Mouse (Mus musculus) liver, embryonic 16.5 days (tissue): ENCODE results near the gene Tmco4. TPM values are rescaled to one million over a fixed set of nuclear protein-coding genes. Genes with fewer than 3 reads are reported as not detected.

Source experiments
- ATAC-seq: fragments of 200-750 bp; cut with Nextera tagmentation; 2 replicates; pipeline ENCODE4 v1.8.0; 2017; ENCODE audit warnings: low read depth, mild to moderate bottlenecking, moderate number of reproducible peaks, moderate library complexity
- H3K27ac ChIP-seq: fragments of 300-500 bp; sonication (generic); 2 replicates; pipeline ENCODE4 v1.5.1; 2014; ENCODE audit warnings: mild to moderate bottlenecking, low read length
- H3K27me3 ChIP-seq: fragments of 300-500 bp; sonication (generic); 2 replicates; pipeline ENCODE4 v1.6.1; 2014; ENCODE audit warnings: low read depth, low read length, mixed read lengths; ENCODE audit not compliant: control insufficient read depth, insufficient read depth
- H3K36me3 ChIP-seq: fragments of 300-500 bp; sonication (generic); 2 replicates; pipeline ENCODE4 v1.6.1; 2014; ENCODE audit warnings: mild to moderate bottlenecking; ENCODE audit not compliant: control insufficient read depth, insufficient read depth
- H3K4me1 ChIP-seq: fragments of 300-500 bp; sonication (generic); 2 replicates; pipeline ENCODE4 v1.6.1; 2014; ENCODE audit warnings: low read depth, low read length, mixed read lengths; ENCODE audit not compliant: control insufficient read depth
- H3K4me2 ChIP-seq: fragments of 300-500 bp; sonication (generic); 2 replicates; pipeline ENCODE4 v1.6.1; 2014; ENCODE audit warnings: low read depth, low read length, mixed read lengths
- H3K4me3 ChIP-seq: fragments of 300-500 bp; sonication (generic); 2 replicates; pipeline ENCODE4 v1.5.1; 2014; ENCODE audit warnings: low read depth, mild to moderate bottlenecking, low read length
- H3K9ac ChIP-seq: fragments of 300-500 bp; sonication (generic); 2 replicates; pipeline ENCODE4 v1.6.1; 2014; ENCODE audit warnings: low read depth, low read length
- H3K9me3 ChIP-seq: fragments of 300-500 bp; sonication (generic); replicated peaks from 2 replicates; pipeline ENCODE4 v1.6.1; 2016; ENCODE audit warnings: low read length; ENCODE audit not compliant: control insufficient read depth
- WGBS: fragments of 180-500 bp; shearing (Covaris S2); extraction: QIAGEN DNeasy Blood & Tissue Kit; methylation state at CpG from one replicate; pipeline ENCODE4 v1.1.7; 2014; ENCODE audit not compliant: insufficient replicate concordance; 5-methylcytosine and 5-hydroxymethylcytosine counted together
- polyA plus RNA-seq: library from polyadenylated mRNA; unstranded; fragments of >200 nt; fragmentation: Nextera tagmentation; extraction: Ambion mirVana; gene quantifications from 2 replicates; pipeline ENCODE4 v1.2.1, GENCODE M21; 2015

Tmco4 gene
- polyA plus RNA-seq, 1 experiment from 2014 or later, result 4.0 TPM

DNA sequence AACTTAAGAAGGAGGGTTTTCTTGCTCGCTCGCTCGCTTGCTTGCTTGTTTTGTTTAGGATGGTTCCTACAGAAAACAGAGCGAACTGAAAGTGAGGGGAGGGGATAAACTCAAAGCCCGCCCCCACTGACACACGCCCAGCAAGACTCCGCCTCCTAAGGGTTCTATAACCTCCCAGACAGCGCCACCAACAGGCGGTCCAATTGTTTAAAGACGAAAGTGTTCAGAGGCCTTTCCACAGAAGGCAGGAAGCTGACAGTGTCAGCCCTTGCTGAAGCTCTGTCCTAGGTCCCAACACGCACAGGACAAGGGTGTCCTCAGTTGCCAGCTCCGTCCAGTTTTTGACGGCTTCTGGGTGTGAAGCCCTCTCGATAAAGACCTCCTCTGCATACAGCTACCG is 29.0 kb upstream of the Tmco4 start:
- Histone ChIP-seq H3K36me3 (no peaks in the 10 kb centered on the region), H3K27me3 (no peaks in the 10 kb centered on the region), H3K9ac (no peak overlapping the region), H3K4me2 (peak overlapping the region; percentile 38), H3K27ac (no peak overlapping the region), H3K9me3 (no peaks in the 10 kb centered on the region), H3K4me3 (peak overlapping the region; percentile 52), H3K4me1 (no peaks in the 10 kb centered on the region; the same call in 1 of the 2 replicates)
- WGBS, result 10% methylated on average over 15 of the region's 15 CpGs
- peak; percentile 67 for ATAC-seq

- 64% methylated on average over 2 of the region's 2 CpGs for WGBS
These were observed 24.4 kb upstream of the Tmco4 start for GRCm38 (mm10) chr4:138948257-138948656.

GRCm38 (mm10) chr4:138958612-138959011 is 14.1 kb upstream of the Tmco4 start:
- Histone ChIP-seq H3K4me1 (no peaks in the 10 kb centered on the region), H3K4me2 (no peak overlapping the region), H3K4me3 (no peak overlapping the region), H3K9me3 (no peaks in the 10 kb centered on the region), H3K27me3 (no peaks in the 10 kb centered on the region; the same call in 1 of the 2 replicates), H3K36me3 (no peaks in the 10 kb centered on the region), H3K27ac (no peak overlapping the region), H3K9ac (no peak overlapping the region)
- no peak for ATAC-seq
- WGBS, result 71% methylated on average over 9 of the region's 9 CpGs

More at GRCm38 (mm10) chr4:138948257-138948656, 24.4 kb upstream of the Tmco4 start:
- no peak for ATAC-seq
- H3K36me3 ChIP-seq, result no peaks in the 10 kb centered on the region
- no peaks in the 10 kb centered on the region for H3K9me3 ChIP-seq
- no peak overlapping the region for H3K9ac ChIP-seq
- no peak overlapping the region for H3K4me3 ChIP-seq
- H3K27ac ChIP-seq, result no peak overlapping the region
- H3K27me3 ChIP-seq, result no peaks in the 10 kb centered on the region
- no peak overlapping the region for H3K4me2 ChIP-seq
- no peaks in the 10 kb centered on the region; the same call in 1 of the 2 replicates for H3K4me1 ChIP-seq

GRCm38 (mm10) chr4:138959120-138959519 is 13.6 kb upstream of the Tmco4 start:
- 71% methylated on average over 15 of the region's 15 CpGs for WGBS
- Histone ChIP-seq H3K27ac (no peak overlapping the region), H3K27me3 (no peaks in the 10 kb centered on the region; the same call in 1 of the 2 replicates)

GRCm38 (mm10) chr4:138959926-138960325 is 12.8 kb upstream of the Tmco4 start:
- ATAC-seq, result no peak
- Histone ChIP-seq H3K4me3 (no peak overlapping the region), H3K36me3 (no peaks in the 10 kb centered on the region), H3K4me2 (no peak overlapping the region), H3K9ac (no peak overlapping the region), H3K27ac (no peak overlapping the region), H3K4me1 (no peaks in the 10 kb centered on the region), H3K27me3 (no peaks in the 10 kb centered on the region; the same call in 1 of the 2 replicates), H3K9me3 (no peaks in the 10 kb centered on the region)
- WGBS, result 59% methylated on average over 7 of the region's 7 CpGs

More at GRCm38 (mm10) chr4:138959120-138959519, 13.6 kb upstream of the Tmco4 start:
- H3K4me1 ChIP-seq, result no peaks in the 10 kb centered on the region
- H3K36me3 ChIP-seq, result no peaks in the 10 kb centered on the region
- no peak overlapping the region for H3K9ac ChIP-seq
- ATAC-seq, result no peak
- no peaks in the 10 kb centered on the region for H3K9me3 ChIP-seq
- H3K4me2 ChIP-seq, result no peak overlapping the region
- no peak overlapping the region for H3K4me3 ChIP-seq

- WGBS, result 55% methylated on average over 5 of the region's 5 CpGs
- H3K9ac ChIP-seq, result no peak overlapping the region
- H3K27me3 ChIP-seq, result no peaks in the 10 kb centered on the region; the same call in 1 of the 2 replicates
- no peaks in the 10 kb centered on the region for H3K36me3 ChIP-seq
- H3K9me3 ChIP-seq, result no peaks in the 10 kb centered on the region
- H3K4me1 ChIP-seq, result peaks cover under 1% of the 10 kb centered on the region; the same call in 1 of the 2 replicates
- H3K4me2 ChIP-seq, result no peak overlapping the region
- ATAC-seq, result no peak
- no peak overlapping the region for H3K4me3 ChIP-seq
- no peak overlapping the region for H3K27ac ChIP-seq
These were observed 10.0 kb upstream of the Tmco4 start for GRCm38 (mm10) chr4:138962719-138963118.

- H3K9ac ChIP-seq, result no peak overlapping the region
- ATAC-seq, result no peak
- WGBS, result 61% methylated on average over 5 of the region's 5 CpGs
- peaks cover 13% of the 10 kb centered on the region for H3K4me1 ChIP-seq
- no peaks in the 10 kb centered on the region for H3K36me3 ChIP-seq
- H3K27ac ChIP-seq, result no peak overlapping the region
- no peak overlapping the region for H3K4me3 ChIP-seq
- no peaks in the 10 kb centered on the region for H3K27me3 ChIP-seq
- no peak overlapping the region for H3K4me2 ChIP-seq
- no peaks in the 10 kb centered on the region for H3K9me3 ChIP-seq
These were observed 6.8 kb upstream of the Tmco4 start for GRCm38 (mm10) chr4:138965871-138966270.

GRCm38 (mm10) chr4:138966866-138967265 is 5.8 kb upstream of the Tmco4 start, which contains the start of gene Rnf186:
Rnf186 (plus strand) TSS chr4:138967112.
- Histone ChIP-seq H3K4me3 (no peak within 1 kb of the TSS), H3K9ac (no peak within 1 kb of the TSS), H3K4me2 (0 out of 2 replicates have a peak within 1 kb of the TSS, but pooled peaks have one; percentile 16), H3K36me3 (no peaks in the 10 kb centered on the region), H3K27me3 (no peaks in the 10 kb centered on the region), H3K27ac (no peak within 1 kb of the TSS), H3K9me3 (no peaks in the 10 kb centered on the region), H3K4me1 (peaks cover 15% of the 10 kb centered on the region)
- peak; percentile 58 for ATAC-seq
- 76% methylated on average over 13 of the region's 13 CpGs for WGBS

GRCm38 (mm10) chr4:138967485-138967884 is 5.2 kb upstream of the Tmco4 start:
- Histone ChIP-seq H3K27ac (no peak overlapping the region), H3K4me2 (no peak overlapping the region), H3K9me3 (no peaks in the 10 kb centered on the region), H3K4me3 (no peak overlapping the region), H3K27me3 (no peaks in the 10 kb centered on the region), H3K9ac (no peak overlapping the region), H3K36me3 (no peaks in the 10 kb centered on the region), H3K4me1 (peaks cover 16% of the 10 kb centered on the region)
- no peak for ATAC-seq
- WGBS, result 69% methylated on average over 15 of the region's 15 CpGs
